Mouse (Mus musculus): Measurements from ENCODE around the gene Serpina9. TPM values are rescaled to one million over a fixed set of nuclear protein-coding genes. Genes with fewer than 3 reads are reported as not detected.
"Not testable (repeated sequence)": the region's sequence is repeated elsewhere in the genome, so short reads cannot be mapped to it uniquely, and the experiment has no call there.

The Serpina9 gene
- total and polyA plus RNA-seq, 2 experiments, result 0.18 to 1.3 TPM

DNA sequence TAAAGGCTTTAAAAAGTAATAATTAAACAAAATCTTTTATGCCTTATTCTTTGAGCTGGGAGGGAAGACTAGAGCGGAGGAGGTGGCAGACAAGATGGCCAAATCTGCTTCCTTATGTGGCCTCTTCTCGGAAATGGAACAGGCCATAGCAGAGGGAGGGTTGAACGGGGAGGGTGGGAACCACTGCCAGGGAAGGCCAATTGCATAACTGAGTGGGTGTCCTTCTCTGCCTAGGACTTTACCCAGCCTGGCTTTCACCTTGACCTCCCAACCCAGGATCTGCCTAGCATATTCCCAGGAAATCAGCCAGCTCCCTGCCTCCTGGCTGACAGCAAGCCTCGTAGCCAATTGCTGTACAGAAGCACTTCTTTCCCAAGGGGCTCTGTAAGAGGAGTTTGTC, 50.3 kb downstream of the Serpina9 start:
- DNase-seq (ENCODE audit: extremely low read depth, low read depth, low spot score), result peak; percentile 97
- peak overlapping the region; percentile 64 for H3K9ac ChIP-seq (ENCODE audit: low read depth, low read length)
- TF ChIP-seq CTCF (IDR thresholded peaks at IDR 0.05; ENCODE audit: low read depth, low read length) (no peak), POLR2A (IDR thresholded peaks at IDR 0.05; ENCODE audit: extremely low read depth, insufficient read depth, low read length) (no peak)
- H3K4me1 ChIP-seq (ENCODE audit: control insufficient read depth, insufficient read depth, low read length), result peaks cover 35% of the 10 kb centered on the region
- no peaks in the 10 kb centered on the region for H3K27me3 ChIP-seq (ENCODE audit: control insufficient read depth, insufficient read depth, low read length)
- H3K79me2 ChIP-seq (ENCODE audit: control insufficient read depth, insufficient read depth, low read length), result no peaks in the 10 kb centered on the region; the same call in 1 of the 2 replicates
- peak overlapping the region; percentile 100 for H3K27ac ChIP-seq (replicated peaks; ENCODE audit: insufficient read depth, low read depth, low read length)
- H3K36me3 ChIP-seq (ENCODE audit: control insufficient read depth, insufficient read depth, low read length), result no peaks in the 10 kb centered on the region
- H3K4me3 ChIP-seq (ENCODE audit: insufficient read depth, low read depth, low read length), result no peak overlapping the region
- whole genome bisulfite sequencing, result 22% methylated on average over 4 of the region's 4 CpGs

GRCm38 (mm10) chr12:103962860-103963259, 50.7 kb downstream of the Serpina9 start:
- Histone ChIP-seq H3K4me1 (ENCODE audit: control insufficient read depth, insufficient read depth, low read length) (peaks cover 35% of the 10 kb centered on the region), H3K27ac (replicated peaks; ENCODE audit: insufficient read depth, low read depth, low read length) (peak overlapping the region; percentile 100), H3K4me3 (ENCODE audit: insufficient read depth, low read depth, low read length) (no peak overlapping the region), H3K9ac (ENCODE audit: low read depth, low read length) (no peak overlapping the region), H3K79me2 (ENCODE audit: control insufficient read depth, insufficient read depth, low read length) (no peaks in the 10 kb centered on the region; the same call in 1 of the 2 replicates), H3K27me3 (ENCODE audit: control insufficient read depth, insufficient read depth, low read length) (no peaks in the 10 kb centered on the region), H3K36me3 (ENCODE audit: control insufficient read depth, insufficient read depth, low read length) (no peaks in the 10 kb centered on the region)
- WGBS, result 65% methylated on average over 8 of the region's 8 CpGs
- TF ChIP-seq POLR2A (IDR thresholded peaks at IDR 0.05; ENCODE audit: extremely low read depth, insufficient read depth, low read length), result no peak
- TF ChIP-seq CTCF (IDR thresholded peaks at IDR 0.05; ENCODE audit: low read depth, low read length), result no peak
- DNase-seq (ENCODE audit: extremely low read depth, low read depth, low spot score), result no peak

GRCm38 (mm10) chr12:103962337-103962736, 51.2 kb downstream of the Serpina9 start:
- Histone ChIP-seq H3K27me3 (ENCODE audit: control insufficient read depth, insufficient read depth, low read length) (no peaks in the 10 kb centered on the region), H3K36me3 (ENCODE audit: control insufficient read depth, insufficient read depth, low read length) (no peaks in the 10 kb centered on the region), H3K4me3 (ENCODE audit: insufficient read depth, low read depth, low read length) (no peak overlapping the region), H3K9ac (ENCODE audit: low read depth, low read length) (no peak overlapping the region), H3K27ac (replicated peaks; ENCODE audit: insufficient read depth, low read depth, low read length) (peak overlapping the region; percentile 100), H3K4me1 (ENCODE audit: control insufficient read depth, insufficient read depth, low read length) (peaks cover 35% of the 10 kb centered on the region), H3K79me2 (ENCODE audit: control insufficient read depth, insufficient read depth, low read length) (no peaks in the 10 kb centered on the region; the same call in 1 of the 2 replicates)
- 43% methylated on average over 5 of the region's 5 CpGs for WGBS
- TF ChIP-seq POLR2A (IDR thresholded peaks at IDR 0.05; ENCODE audit: extremely low read depth, insufficient read depth, low read length) (no peak), CTCF (IDR thresholded peaks at IDR 0.05; ENCODE audit: low read depth, low read length) (no peak)
- DNase-seq (ENCODE audit: extremely low read depth, low read depth, low spot score), result peak; percentile 78

DNA sequence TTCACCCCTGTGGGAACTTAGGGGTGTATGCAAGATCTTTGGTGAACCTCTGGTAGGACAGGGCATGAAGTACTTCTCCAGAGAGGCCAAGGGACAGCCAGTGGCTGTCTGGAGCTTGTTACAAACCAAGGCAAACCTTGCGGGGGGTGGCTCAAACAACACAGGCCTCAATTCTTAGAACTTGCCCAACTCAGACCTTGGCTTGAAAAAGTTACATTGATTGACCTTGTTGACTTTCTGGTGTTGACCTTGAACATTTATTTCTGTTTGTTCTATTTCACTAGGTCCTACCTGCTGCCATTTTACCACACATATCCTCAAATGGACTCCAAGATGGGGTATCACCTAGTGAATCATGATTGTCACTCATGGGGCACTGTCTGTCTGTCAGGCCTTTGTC, 51.8 kb downstream of the Serpina9 start:
- peak overlapping the region; percentile 100 for H3K27ac ChIP-seq (replicated peaks; ENCODE audit: insufficient read depth, low read depth, low read length)
- DNase-seq (ENCODE audit: extremely low read depth, low read depth, low spot score), result peak; percentile 90
- WGBS, result 10% methylated on average over 1 of the region's 1 CpGs

DNA sequence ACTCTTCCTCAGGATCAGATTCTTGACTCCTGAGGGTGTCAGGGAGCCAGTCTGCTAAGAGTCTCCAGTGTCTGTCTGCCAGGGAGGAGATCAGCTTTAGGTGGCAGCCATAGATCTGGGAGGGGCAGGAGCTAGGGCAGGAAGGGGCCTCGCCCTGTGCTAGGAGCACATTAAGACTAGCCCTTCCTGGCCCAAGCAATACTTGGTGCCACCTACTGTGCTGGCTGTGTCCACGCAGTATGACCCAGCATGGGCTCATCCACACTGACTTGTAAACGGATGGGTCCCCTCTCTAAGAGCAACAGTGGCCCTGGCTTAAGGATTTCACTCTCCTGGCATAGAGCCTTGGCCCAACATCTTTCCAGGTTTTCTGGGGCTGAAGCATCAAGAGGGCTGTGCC, 54.8 kb downstream of the Serpina9 start, which contains the start of gene Serpina1e:
Serpina1e (minus strand) TSS at position 178 of the 400 bp plus-strand sequence.
- WGBS, result 81% methylated on average over 3 of the region's 3 CpGs
- DNase-seq (ENCODE audit: extremely low read depth, low read depth, low spot score), result no peak
- TF ChIP-seq CTCF (IDR thresholded peaks at IDR 0.05; ENCODE audit: low read depth, low read length) (no peak), POLR2A (IDR thresholded peaks at IDR 0.05; ENCODE audit: extremely low read depth, insufficient read depth, low read length) (no peak)

More for the DNA sequence above, 51.8 kb downstream of the Serpina9 start:
- Histone ChIP-seq H3K36me3 (ENCODE audit: control insufficient read depth, insufficient read depth, low read length) (no peaks in the 10 kb centered on the region), H3K27me3 (ENCODE audit: control insufficient read depth, insufficient read depth, low read length) (no peaks in the 10 kb centered on the region), H3K4me1 (ENCODE audit: control insufficient read depth, insufficient read depth, low read length) (peaks cover 32% of the 10 kb centered on the region), H3K79me2 (ENCODE audit: control insufficient read depth, insufficient read depth, low read length) (no peaks in the 10 kb centered on the region; the same call in 1 of the 2 replicates), H3K9ac (ENCODE audit: low read depth, low read length) (peak overlapping the region; percentile 0; the same call in 1 of the 2 replicates), H3K4me3 (ENCODE audit: insufficient read depth, low read depth, low read length) (no peak overlapping the region)
- no peak for TF ChIP-seq CTCF (IDR thresholded peaks at IDR 0.05; ENCODE audit: low read depth, low read length)
- no peak for TF ChIP-seq POLR2A (IDR thresholded peaks at IDR 0.05; ENCODE audit: extremely low read depth, insufficient read depth, low read length)

GRCm38 (mm10) chr12:103956555-103956954, 57.0 kb downstream of the Serpina9 start:
- H3K4me1 ChIP-seq (ENCODE audit: control insufficient read depth, insufficient read depth, low read length); H3K79me2 ChIP-seq (ENCODE audit: control insufficient read depth, insufficient read depth, low read length); H3K36me3 ChIP-seq (ENCODE audit: control insufficient read depth, insufficient read depth, low read length); H3K27me3 ChIP-seq (ENCODE audit: control insufficient read depth, insufficient read depth, low read length); DNase-seq (ENCODE audit: extremely low read depth, low read depth, low spot score): not testable (repeated sequence)
- H3K9ac ChIP-seq (ENCODE audit: low read depth, low read length), result peak overlapping the region; percentile 87
- peak overlapping the region; percentile 73 for H3K27ac ChIP-seq (replicated peaks; ENCODE audit: insufficient read depth, low read depth, low read length)
- 30% methylated on average over 2 of the region's 2 CpGs for WGBS
- H3K4me3 ChIP-seq (ENCODE audit: insufficient read depth, low read depth, low read length), result peak overlapping the region; percentile 53

More for the DNA sequence above, 54.8 kb downstream of the Serpina9 start, which contains the start of gene Serpina1e:
- no peak within 1 kb of the TSS; the same call in 1 of the 2 replicates for H3K9ac ChIP-seq (ENCODE audit: low read depth, low read length)
- no peaks in the 10 kb centered on the region for H3K79me2 ChIP-seq (ENCODE audit: control insufficient read depth, insufficient read depth, low read length)
- H3K4me1 ChIP-seq (ENCODE audit: control insufficient read depth, insufficient read depth, low read length), result peaks cover 19% of the 10 kb centered on the region
- H3K27ac ChIP-seq (replicated peaks; ENCODE audit: insufficient read depth, low read depth, low read length), result peak within 1 kb of the TSS; percentile 73; the same call in 1 of the 2 replicates
- H3K4me3 ChIP-seq (ENCODE audit: insufficient read depth, low read depth, low read length), result no peak within 1 kb of the TSS
- peaks cover under 1% of the 10 kb centered on the region; the same call in 1 of the 2 replicates for H3K36me3 ChIP-seq (ENCODE audit: control insufficient read depth, insufficient read depth, low read length)
- H3K27me3 ChIP-seq (ENCODE audit: control insufficient read depth, insufficient read depth, low read length), result no peaks in the 10 kb centered on the region

Data from liver, adult 2 months (tissue).